Mouse (Mus musculus) neural tube, embryonic 11.5 days (tissue): ENCODE results near the gene Clcnkb. TPM values are rescaled to one million over a fixed set of nuclear protein-coding genes. Genes with fewer than 3 reads are reported as not detected.

ENCODE experiments used
- ATAC-seq: fragments of 200-750 bp; cut with Nextera tagmentation; 2 replicates; pipeline ENCODE4 v1.8.0; 2017; ENCODE audit warnings: moderate number of reproducible peaks, mild to moderate bottlenecking, moderate TSS enrichment, moderate library complexity; ENCODE audit not compliant: insufficient read depth, low FRiP score, low TSS enrichment
- DNase-seq: peaks from one replicate; pipeline ENCODE4 v3.0.0-alpha.2; 2015; ENCODE audit warnings: low spot score
- H3K27ac ChIP-seq: fragments of 300-500 bp; sonication (generic); 2 replicates; pipeline ENCODE4 v1.5.1; 2014; ENCODE audit warnings: low read depth, mild to moderate bottlenecking, low read length
- H3K27me3 ChIP-seq: fragments of 300-500 bp; sonication (generic); 2 replicates; pipeline ENCODE4 v1.6.1; 2014; ENCODE audit warnings: mild to moderate bottlenecking, low read length, mixed read lengths; ENCODE audit not compliant: control insufficient read depth, insufficient read depth
- H3K36me3 ChIP-seq: fragments of 300-500 bp; sonication (generic); 2 replicates; pipeline ENCODE4 v1.6.1; 2014; ENCODE audit warnings: mild to moderate bottlenecking, low read length, moderate library complexity, mixed read lengths; ENCODE audit not compliant: control insufficient read depth, insufficient read depth
- H3K4me1 ChIP-seq: fragments of 300-500 bp; sonication (generic); 2 replicates; pipeline ENCODE4 v1.6.1; 2014; ENCODE audit warnings: low read length, mixed read lengths; ENCODE audit not compliant: control insufficient read depth, insufficient read depth
- H3K4me2 ChIP-seq: fragments of 300-500 bp; sonication (generic); 2 replicates; pipeline ENCODE4 v1.6.1; 2014; ENCODE audit warnings: low read depth, mild to moderate bottlenecking, moderate library complexity
- H3K4me3 ChIP-seq: fragments of 300-500 bp; sonication (generic); 2 replicates; pipeline ENCODE4 v1.5.1; 2014; ENCODE audit warnings: low read depth, low read length
- H3K9ac ChIP-seq: fragments of 300-500 bp; sonication (generic); 2 replicates; pipeline ENCODE4 v1.6.1; 2014; ENCODE audit warnings: mild to moderate bottlenecking, low read length
- H3K9me3 ChIP-seq: fragments of 300-500 bp; sonication (generic); 2 replicates; pipeline ENCODE4 v1.6.1; 2016; ENCODE audit warnings: low read length; ENCODE audit not compliant: control insufficient read depth
- WGBS: fragments of 180-500 bp; shearing (Covaris S2); extraction: QIAGEN DNeasy Blood & Tissue Kit; methylation state at CpG from one replicate; pipeline ENCODE4 v1.1.7; 2014; 5-methylcytosine and 5-hydroxymethylcytosine counted together
- polyA plus RNA-seq: library from polyadenylated mRNA; unstranded; fragments of >200 nt; fragmentation: Nextera tagmentation; extraction: Ambion mirVana; gene quantifications from 2 replicates; pipeline ENCODE4 v1.2.1, GENCODE M21; 2014

The Clcnkb gene
- polyA plus RNA-seq, 1 experiment from 2014 or later = not detected

DNA sequence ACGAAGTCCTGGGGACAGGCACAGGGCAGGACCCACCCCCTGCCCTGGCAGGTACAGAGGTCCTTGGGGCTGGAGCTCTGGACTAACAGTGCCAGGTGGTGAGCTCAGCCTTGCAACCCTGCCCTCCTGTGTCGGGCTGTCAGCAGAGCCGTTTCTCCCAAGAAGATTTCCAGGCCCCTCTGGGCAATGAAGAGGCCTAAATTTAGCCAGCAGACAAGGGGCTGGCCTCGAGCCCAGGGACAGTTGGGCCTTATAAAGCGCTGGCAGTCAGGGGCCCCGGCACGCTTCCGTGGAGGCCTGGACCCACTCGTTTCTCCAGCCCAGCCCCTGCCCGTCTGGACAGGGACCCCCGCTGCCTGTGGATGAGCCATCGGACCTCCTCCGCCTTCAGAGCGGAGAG, 5.6 kb upstream of the Clcnkb start:
- WGBS = 76% methylated on average over 14 of the region's 14 CpGs
- Histone ChIP-seq H3K4me1 (0 out of 2 replicates have a peak, but pooled peaks cover 3% of the 10 kb centered on the region), H3K4me3 (no peak overlapping the region), H3K4me2 (no peak overlapping the region), H3K9me3 (no peaks in the 10 kb centered on the region), H3K9ac (no peak overlapping the region), H3K27ac (no peak overlapping the region), H3K27me3 (peaks cover 9% of the 10 kb centered on the region; the same call in 1 of the 2 replicates), H3K36me3 (no peaks in the 10 kb centered on the region)
- DNase-seq (no peak), ATAC-seq (no peak)

DNA sequence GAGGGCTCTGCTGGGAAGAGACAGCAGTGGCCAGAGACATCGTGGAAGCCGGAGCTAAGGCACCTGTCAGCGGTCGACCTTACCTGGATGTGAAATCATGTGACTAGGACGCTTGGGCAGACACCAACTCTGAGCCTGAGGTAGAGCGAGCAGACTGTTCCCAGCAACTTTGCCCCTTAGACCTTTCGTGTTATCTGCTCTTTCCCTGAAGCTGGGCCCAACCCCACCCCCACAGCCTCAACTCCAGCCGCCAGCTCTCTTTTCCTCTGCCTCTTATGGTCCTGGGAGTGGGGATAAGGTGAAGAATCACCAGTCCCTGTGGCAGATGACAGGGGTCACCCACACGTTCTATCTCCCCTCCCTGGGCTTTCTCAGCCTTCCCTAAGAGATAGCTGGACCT, 5.1 kb upstream of the Clcnkb start:
- H3K27ac ChIP-seq = no peak overlapping the region
- no peaks in the 10 kb centered on the region for H3K9me3 ChIP-seq
- H3K36me3 ChIP-seq = no peaks in the 10 kb centered on the region
- 0 out of 2 replicates have a peak, but pooled peaks cover 3% of the 10 kb centered on the region for H3K4me1 ChIP-seq
- H3K4me2 ChIP-seq = no peak overlapping the region
- H3K9ac ChIP-seq = no peak overlapping the region
- DNase-seq (no peak), ATAC-seq (no peak)
- WGBS = 56% methylated on average over 9 of the region's 9 CpGs
- peaks cover 9% of the 10 kb centered on the region; the same call in 1 of the 2 replicates for H3K27me3 ChIP-seq
- no peak overlapping the region for H3K4me3 ChIP-seq

DNA sequence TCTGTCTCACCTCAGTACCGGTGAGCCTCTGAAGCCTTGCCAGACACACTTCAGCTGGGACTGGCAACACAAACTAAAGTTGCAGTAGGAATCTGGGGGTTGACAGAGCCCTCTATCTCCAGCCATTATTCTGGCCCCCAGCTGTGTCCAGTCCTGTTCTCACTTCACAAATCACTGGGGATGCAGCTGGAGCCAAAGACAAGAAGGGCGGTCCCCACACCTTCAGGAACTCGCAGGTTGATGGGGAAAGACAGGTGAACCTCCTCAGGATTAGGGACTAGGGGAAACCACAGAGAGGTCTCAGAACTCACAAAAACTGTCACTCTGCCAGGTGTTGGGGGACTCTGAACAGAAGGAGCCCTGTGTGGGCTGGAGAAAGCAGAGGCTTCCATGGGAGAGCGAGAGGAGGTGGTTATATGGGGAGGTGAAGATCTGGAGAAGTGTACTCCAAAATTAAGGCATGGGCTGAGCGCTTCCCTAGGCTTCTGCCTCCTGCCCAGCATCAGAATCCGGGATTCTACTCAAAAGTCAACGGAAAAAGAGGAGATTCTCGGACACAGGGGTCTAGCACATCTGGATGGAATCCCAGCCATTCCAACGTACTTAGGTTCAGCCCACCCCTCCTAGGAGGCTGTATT, 4.5 kb upstream of the Clcnkb start, which contains the start of gene Hspb7:
Hspb7 (plus strand) TSS at position 588 of the 638 bp plus-strand sequence.
- no peak for DNase-seq
- 61% methylated on average over 9 of the region's 9 CpGs for WGBS
- no peak for ATAC-seq
- H3K9me3 ChIP-seq = no peaks in the 10 kb centered on the region
- H3K4me1 ChIP-seq = 0 out of 2 replicates have a peak, but pooled peaks cover under 1% of the 10 kb centered on the region
- H3K36me3 ChIP-seq = no peaks in the 10 kb centered on the region
- H3K4me2 ChIP-seq = no peak within 1 kb of the TSS
- peaks cover 4% of the 10 kb centered on the region; the same call in 1 of the 2 replicates for H3K27me3 ChIP-seq
- H3K27ac ChIP-seq = no peak within 1 kb of the TSS
- no peak within 1 kb of the TSS for H3K4me3 ChIP-seq
- no peak within 1 kb of the TSS for H3K9ac ChIP-seq

DNA sequence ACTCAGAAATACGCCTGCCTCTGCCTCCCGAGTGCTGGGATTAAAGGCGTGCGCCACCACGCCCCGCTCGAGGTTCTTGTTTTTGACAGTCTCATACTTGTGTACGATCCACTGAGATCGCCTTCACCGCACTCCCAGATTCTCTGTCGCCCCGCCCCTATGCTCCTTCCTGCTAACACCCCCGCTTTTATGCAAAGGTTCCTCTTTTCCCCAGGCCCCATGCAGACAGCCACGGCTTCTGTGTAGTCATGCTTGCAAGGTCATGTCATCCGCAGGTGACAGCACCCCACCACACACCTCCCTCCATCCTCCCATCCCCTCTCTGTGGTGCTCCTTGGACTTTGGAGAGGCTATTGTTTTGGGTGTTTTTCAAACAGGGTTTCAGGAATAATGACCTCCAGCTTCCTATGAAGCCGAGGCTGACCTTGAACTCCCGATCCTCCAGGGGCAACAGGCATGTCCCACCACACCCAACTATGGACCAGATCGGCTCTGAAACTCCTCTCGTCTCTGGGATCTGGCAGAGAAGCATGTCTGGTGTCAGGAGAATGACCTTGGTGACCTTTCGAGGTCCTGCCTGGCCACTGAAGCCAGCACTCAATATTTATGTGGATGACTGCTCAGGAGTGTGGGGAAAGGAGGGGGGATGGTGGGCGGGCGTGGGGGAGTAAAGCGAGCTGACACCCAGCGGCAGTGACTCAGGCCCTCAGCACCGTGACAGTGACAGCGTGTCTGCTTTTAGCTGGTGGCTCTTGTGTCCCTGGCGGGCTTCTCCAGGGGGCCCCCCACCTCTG, 3.8 kb upstream of the Clcnkb start:
- Histone ChIP-seq H3K4me1 (no peaks in the 10 kb centered on the region), H3K27ac (no peak overlapping the region), H3K9ac (no peak overlapping the region), H3K27me3 (no peaks in the 10 kb centered on the region; the same call in 1 of the 2 replicates), H3K9me3 (no peaks in the 10 kb centered on the region), H3K4me2 (no peak overlapping the region), H3K4me3 (no peak overlapping the region), H3K36me3 (no peaks in the 10 kb centered on the region)
- ATAC-seq (no peak), DNase-seq (no peak)
- whole genome bisulfite sequencing = 68% methylated on average over 27 of the region's 27 CpGs

DNA sequence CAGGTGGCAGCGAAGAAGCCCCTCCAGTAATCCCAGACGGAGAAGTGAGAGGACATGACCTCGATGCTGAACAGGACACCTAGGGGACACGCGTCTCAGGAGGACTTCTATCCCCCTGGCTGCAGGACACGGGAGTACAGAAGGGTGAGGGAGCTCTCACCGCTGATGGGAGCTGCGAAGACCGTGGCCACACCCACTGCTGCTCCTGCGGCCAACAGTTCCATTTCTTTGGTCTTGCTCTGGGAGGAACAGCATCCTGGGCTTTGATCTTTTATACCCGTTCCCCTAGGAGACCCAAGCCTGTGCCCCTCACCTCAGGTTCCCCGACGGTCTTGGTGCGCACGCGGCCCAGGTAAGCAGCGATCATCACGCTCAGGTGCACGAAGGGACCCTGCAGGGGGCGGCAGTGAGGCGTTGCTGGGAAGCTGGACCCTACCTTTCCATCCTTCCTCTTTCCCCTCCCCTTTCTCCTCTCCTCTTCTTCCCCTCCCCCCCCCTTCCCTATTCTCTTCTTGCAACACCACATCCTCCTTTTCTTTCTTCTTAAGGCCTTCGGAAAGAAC, 4.3 kb downstream of the Clcnkb start:
- no peaks in the 10 kb centered on the region for H3K36me3 ChIP-seq
- DNase-seq (no peak), ATAC-seq (no peak)
- H3K27ac ChIP-seq = no peak overlapping the region
- no peak overlapping the region for H3K9ac ChIP-seq
- no peak overlapping the region for H3K4me3 ChIP-seq
- no peak overlapping the region for H3K4me2 ChIP-seq
- H3K27me3 ChIP-seq = no peaks in the 10 kb centered on the region
- H3K9me3 ChIP-seq = no peaks in the 10 kb centered on the region
- H3K4me1 ChIP-seq = no peaks in the 10 kb centered on the region
- WGBS = 21% methylated on average over 22 of the region's 22 CpGs

DNA sequence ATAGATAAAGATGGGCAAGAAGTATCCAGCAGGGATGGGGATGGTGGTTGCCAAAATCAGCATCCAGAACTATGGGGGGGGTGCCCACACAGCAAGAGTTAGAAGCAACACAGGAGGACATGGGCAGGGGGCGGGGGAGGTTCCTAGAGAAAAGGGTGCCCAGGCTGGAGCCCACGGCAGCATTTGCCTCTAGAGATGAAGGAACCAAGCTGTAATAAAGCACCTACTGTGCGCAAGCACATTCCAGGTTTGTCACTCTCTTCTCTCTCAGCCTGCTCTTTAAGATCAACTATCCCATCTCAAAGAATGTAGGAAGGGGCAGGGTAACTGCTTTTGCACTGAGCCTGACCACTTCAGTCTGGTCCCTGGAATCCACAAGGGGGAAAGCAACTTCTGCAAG, 7.2 kb downstream of the Clcnkb start:
- 88% methylated on average over 3 of the region's 3 CpGs for WGBS
- DNase-seq (no peak), ATAC-seq (no peak)
- Histone ChIP-seq H3K4me1 (no peaks in the 10 kb centered on the region), H3K36me3 (no peaks in the 10 kb centered on the region), H3K4me3 (no peak overlapping the region), H3K4me2 (no peak overlapping the region), H3K27ac (no peak overlapping the region), H3K9me3 (no peaks in the 10 kb centered on the region), H3K9ac (no peak overlapping the region), H3K27me3 (peaks cover 5% of the 10 kb centered on the region; the same call in 1 of the 2 replicates)

DNA sequence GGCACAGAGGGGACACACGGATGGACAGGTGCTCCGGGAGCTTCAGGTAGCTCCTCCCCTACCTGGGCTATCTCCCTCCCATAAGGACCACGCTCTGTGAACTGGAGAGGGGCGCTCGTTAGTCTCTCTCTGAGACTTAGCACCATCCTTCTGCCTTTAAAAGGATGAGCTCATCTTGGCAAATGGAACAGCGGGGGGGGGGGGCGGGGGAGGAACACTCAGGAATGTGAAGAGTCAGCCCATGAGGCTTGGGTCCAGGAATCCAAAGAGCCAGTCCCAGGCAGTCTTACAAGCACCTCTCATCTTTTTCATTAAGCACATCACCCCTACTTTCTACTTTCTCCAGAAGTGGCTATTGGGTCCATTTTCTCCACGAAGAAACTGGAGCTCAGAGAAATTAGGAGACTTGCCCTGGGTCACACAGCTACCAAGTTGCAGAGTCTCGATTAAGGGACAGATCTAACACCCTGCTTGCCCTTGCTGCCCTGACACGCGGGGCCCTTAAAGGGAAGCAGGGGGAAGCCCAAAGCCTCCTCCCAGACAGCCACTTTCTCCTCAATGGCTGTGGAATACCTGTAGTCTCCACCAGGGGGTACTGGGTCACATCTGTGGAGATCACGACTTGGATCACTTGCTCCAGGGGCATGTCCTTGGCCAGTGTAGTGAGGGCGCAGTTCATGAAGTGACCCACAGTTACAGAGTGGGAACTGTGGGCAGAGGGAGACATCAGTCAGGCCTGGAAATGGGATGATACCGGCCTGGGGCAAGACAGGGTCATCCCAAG, 9.1 kb downstream of the Clcnkb start:
- H3K9ac ChIP-seq = no peak overlapping the region
- H3K4me3 ChIP-seq = no peak overlapping the region
- no peaks in the 10 kb centered on the region for H3K36me3 ChIP-seq
- H3K9me3 ChIP-seq = no peaks in the 10 kb centered on the region
- H3K4me2 ChIP-seq = no peak overlapping the region
- 48% methylated on average over 12 of the region's 14 CpGs for WGBS
- H3K27me3 ChIP-seq = peaks cover 5% of the 10 kb centered on the region; the same call in 1 of the 2 replicates
- ATAC-seq (no peak), DNase-seq (no peak)
- H3K4me1 ChIP-seq = no peaks in the 10 kb centered on the region
- no peak overlapping the region for H3K27ac ChIP-seq

DNA sequence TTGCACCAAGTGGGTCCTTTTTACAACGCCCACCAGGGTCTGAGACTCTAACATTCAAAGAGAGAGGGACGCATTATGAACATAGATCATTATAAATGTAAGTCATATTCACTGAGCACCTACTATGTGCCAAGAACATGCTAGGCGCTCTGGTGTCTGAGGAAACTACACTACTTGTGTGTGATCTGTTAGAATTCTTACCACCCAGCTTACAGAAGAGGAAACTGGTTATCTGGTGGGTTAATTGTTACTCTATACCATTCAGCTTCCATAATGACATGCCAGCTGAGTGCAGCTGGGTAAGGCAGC, 10.5 kb downstream of the Clcnkb start:
- Histone ChIP-seq H3K4me1 (no peaks in the 10 kb centered on the region), H3K27me3 (peaks cover 5% of the 10 kb centered on the region; the same call in 1 of the 2 replicates), H3K4me2 (no peak overlapping the region), H3K9ac (no peak overlapping the region), H3K27ac (no peak overlapping the region), H3K36me3 (no peaks in the 10 kb centered on the region), H3K9me3 (no peaks in the 10 kb centered on the region), H3K4me3 (no peak overlapping the region)
- ATAC-seq (no peak), DNase-seq (no peak)
- WGBS = 80% methylated on average over 3 of the region's 3 CpGs
